Mouse (Mus musculus): ENCODE measurements around the gene Gpr55. TPM values are rescaled to one million over a fixed set of nuclear protein-coding genes. Genes with fewer than 3 reads are reported as not detected.
A peak's percentile ranks its signal among the peaks of the same experiment; 100 is the strongest.
"Not testable (repeated sequence)": the region's sequence is repeated elsewhere in the genome, so short reads cannot be mapped to it uniquely, and the experiment has no call there.

Gene Gpr55
- not detected for total RNA-seq (2021)
- long read RNA-seq, experiment 1, result 0 reads
- long read RNA-seq, experiment 2, result 0 reads

DNA sequence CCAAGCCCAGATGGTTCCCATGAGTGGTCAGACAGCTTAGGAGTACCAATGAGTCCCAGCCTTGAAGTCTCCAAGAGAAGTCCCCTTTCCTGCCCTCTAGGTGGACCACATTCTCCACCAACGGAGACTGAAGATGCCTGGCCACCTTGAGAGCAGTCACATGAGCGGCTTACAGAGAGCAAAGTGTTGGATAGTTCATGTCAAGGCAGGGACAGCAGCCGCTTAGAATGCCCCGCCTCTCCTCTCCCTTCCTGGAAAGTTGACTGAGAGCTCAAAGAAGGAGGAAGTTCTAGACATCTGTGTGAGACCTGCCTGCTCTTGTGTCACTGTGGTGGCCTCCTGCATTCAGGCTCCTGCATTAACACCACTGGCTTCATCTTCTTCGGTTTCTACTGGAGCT is at the start of gene Gpr55:
Gene Gpr55, minus strand, starts transcription at position 135 of the 400 bp plus-strand sequence.
- no peak for DNase-seq (ENCODE audit: low spot score)

GRCm38 (mm10) chr1:86007778-86008177 is 47.0 kb upstream of the Gpr55 start:
- DNase-seq (ENCODE audit: low spot score), result peak; percentile 88

DNA sequence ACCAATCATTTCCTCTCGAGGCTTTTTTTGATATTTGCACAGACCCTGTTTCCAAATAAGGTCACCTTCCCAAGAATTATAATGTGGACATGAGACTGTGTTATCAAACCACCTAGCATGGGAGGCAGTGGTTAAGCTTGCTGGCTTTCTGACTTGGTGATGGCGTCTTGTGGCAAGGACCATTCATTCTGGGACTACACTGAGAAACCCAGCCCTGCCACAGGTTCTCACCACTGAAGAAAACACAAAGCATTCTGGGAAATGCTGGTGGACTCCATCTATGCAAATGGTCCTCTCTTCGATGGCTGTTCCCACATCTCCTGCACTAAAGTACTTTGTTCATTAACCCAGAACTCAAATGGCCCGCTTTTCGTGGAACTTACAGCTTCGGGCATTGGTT is 45.2 kb upstream of the Gpr55 start:
- no peak for DNase-seq (ENCODE audit: low spot score)

GRCm38 (mm10) chr1:86005540-86005939 is 44.7 kb upstream of the Gpr55 start:
- DNase-seq (ENCODE audit: low spot score), result no peak

DNA sequence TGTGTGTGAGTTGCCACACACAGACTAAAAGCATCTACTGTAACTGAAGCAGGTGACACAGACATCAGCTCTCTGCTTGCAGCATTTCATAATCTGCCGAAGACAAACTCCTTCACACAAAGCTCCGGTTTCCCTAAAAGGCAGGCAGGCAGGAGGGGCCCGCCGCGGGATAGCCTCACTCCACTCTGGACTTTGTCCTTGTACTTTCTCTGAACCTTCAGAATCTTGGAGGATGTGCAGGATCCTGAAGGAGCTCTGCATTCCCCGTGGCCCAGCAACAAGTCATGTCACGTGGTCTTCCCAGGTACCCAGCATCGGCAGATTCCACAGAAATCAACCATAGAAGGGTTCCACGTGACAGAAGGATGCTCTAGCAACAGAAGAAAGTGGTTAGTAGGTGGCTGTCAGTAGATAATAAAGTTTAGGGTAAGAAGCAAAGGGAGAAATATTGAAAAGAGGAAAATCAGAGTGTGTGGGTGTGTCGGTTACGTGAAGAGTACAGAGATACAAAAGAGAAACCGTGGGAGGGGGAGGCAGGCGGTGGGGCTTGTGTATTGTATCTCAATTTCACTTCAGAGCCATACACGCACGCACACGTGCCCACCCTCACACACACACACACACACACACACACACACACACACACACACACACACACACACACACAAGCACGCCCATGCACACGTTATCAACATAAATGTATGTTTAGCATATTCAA is 39.2 kb upstream of the Gpr55 start:
- DNase-seq (ENCODE audit: low spot score), result no peak

- DNase-seq (ENCODE audit: low spot score), result no peak
Measured at GRCm38 (mm10) chr1:85998012-85998411, 37.2 kb upstream of the Gpr55 start.

DNA sequence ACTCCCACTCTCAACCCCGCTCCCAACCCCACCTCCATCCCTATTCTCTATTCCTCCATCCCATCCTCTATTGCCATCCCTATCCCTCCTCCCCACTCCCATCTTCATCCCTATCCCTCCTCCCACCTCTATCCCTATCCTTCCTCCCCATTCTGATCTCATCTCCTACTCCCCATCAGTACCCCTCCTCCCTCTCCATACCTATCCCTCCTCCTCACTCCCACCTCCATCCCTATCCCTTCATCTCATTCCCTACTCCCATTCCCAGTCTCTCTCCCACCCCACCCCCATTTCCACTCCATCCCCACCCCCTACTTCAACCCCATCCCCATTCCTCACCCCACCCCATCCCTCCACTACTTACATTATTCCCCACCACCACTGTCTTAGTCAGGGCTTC is 36.4 kb upstream of the Gpr55 start:
- DNase-seq (ENCODE audit: low spot score), result no peak

- DNase-seq (ENCODE audit: low spot score), result no peak
Measured at GRCm38 (mm10) chr1:85993541-85993940, 32.7 kb upstream of the Gpr55 start.

DNA sequence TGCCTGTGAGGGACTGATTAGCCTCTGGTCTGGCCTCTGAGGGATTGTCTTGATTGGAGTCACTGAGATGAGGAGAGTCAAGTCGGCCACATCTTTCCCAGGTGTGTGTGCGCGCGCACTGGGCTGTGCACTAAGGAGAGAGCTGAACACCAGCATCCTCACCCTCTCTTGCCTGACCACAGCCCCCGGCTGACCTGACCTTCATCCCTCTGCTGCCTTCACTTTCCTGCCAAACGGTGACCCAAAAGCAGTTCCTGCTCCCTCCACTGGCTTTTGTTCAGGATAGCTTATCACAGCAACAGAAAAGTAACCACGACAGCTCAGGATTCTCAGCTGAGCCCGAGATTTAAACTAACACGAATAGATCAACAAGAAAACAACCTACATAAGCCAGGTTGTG is 31.4 kb upstream of the Gpr55 start:
- DNase-seq (ENCODE audit: low spot score), result no peak

GRCm38 (mm10) chr1:85988882-85989281 is 28.1 kb upstream of the Gpr55 start:
- not testable (repeated sequence) for DNase-seq (ENCODE audit: low spot score)

GRCm38 (mm10) chr1:85988351-85988750 is 27.5 kb upstream of the Gpr55 start:
- no peak for DNase-seq (ENCODE audit: low spot score)

DNA sequence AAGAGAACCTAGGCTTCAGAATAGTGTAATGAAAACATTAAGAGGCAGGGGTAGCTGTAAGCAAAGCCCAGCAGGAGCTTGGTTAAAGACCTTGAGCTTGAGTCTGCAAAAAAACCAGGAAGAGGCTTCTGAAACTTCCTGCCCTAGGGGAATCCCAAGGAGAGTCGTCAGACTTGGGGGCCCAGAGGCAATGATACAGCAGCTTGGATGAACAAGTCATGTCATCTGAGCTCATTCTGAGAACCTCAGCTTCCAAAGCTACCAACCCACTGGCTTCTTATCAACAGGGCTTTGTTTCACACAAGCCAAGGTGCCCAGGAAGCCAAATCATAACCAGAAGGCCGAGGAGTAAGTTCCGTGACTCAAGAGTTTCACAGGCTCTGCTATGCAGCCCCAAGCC is 25.0 kb upstream of the Gpr55 start:
- DNase-seq (ENCODE audit: low spot score), result no peak

DNA sequence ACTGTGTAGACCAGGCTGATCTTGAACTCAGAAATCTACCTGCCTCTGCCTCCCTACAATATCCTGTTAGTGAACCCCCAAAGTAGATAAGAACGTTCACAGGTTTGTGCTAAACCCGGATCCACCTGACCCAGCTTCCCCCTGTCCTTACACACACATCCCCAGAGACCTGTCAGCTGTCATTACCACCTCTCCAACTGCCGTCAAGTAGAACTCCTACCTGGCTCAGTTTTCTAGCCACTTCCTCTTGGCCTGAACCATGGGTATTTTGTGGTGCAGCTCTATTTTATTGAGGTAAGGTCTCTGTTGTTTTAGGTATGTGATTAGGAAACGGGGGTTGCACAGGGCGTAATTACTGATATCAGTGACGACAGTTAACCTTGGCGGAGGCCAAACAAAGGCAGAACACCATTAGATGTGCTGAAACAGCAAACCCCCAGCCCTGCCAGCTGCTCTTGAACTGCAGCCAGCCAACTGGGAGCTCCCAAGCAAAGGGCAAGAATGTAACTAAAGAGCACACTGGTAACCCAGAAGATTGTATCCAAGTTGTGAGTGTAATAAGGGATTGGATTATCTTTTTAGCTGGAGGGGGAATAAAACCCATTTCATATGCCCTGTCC is 21.0 kb upstream of the Gpr55 start:
- DNase-seq (ENCODE audit: low spot score), result peak; percentile 24

GRCm38 (mm10) chr1:85977709-85978108 is 16.9 kb upstream of the Gpr55 start:
- DNase-seq (ENCODE audit: low spot score), result no peak

GRCm38 (mm10) chr1:85973468-85973877 is 12.7 kb upstream of the Gpr55 start:
- DNase-seq (ENCODE audit: low spot score), result no peak

DNA sequence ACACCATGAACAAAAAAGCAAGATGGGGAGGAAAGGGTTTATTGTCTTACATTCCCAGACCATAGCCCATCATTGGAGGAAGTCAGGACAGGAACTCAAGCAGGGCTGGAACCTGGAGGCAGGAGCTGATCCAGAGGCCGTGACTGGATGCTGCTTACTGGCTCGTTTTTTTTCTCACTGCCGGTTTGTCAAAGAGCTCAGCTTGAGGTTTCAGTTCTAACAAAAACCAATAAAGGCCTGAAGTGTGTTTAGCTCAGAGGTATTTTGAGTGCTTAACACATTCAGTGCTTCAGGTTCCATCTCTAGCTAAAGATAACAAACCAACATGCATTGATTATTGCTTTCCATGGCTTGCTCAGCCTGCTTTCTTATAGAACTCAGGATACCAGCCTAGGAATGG is 11.5 kb upstream of the Gpr55 start:
- no peak for DNase-seq (ENCODE audit: low spot score)

GRCm38 (mm10) chr1:85971070-85971469 is 10.3 kb upstream of the Gpr55 start:
- no peak for DNase-seq (ENCODE audit: low spot score)

DNA sequence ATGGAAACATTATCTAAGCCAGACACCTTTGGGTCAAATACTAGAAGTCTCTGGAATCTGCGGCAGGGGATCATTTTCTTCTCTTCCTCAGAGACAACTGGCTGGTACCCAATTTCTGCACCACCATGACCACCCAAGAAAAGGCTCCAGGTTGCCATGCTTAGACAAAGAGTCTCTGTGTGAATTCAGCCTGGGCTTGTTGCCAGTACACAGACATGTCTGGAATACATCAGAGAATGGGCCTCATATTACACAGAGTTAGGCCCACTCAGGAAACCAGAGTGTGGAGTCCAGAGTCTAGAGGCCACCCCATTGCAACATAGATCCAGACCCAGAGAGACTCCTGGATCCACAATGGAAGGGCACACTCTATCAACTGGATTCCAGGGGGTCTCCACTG is 8.7 kb upstream of the Gpr55 start:
- no peak for DNase-seq (ENCODE audit: low spot score)

GRCm38 (mm10) chr1:85969081-85969480 is 8.3 kb upstream of the Gpr55 start:
- DNase-seq (ENCODE audit: low spot score), result no peak

DNA sequence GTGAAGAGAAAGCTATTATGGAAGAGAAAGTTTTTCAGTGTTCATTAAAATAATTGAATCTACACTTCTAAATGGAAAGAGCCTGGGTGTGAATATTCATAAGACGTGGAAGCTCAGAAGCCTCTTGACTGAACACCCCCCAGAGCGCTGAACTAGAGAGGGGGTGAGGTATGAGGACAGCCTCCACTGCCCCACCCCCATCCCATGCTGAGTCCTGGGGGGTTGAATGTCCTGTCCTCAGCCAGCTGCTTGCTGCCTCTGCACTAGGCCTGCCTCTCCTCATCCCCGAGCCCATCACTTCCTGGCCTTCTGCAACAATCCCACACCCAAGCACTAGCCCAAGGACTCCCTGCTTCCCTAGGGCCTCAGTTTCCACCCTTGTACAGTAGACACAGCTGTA is 5.0 kb upstream of the Gpr55 start:
- DNase-seq (ENCODE audit: low spot score), result no peak

- no peak for DNase-seq (ENCODE audit: low spot score)
Measured at GRCm38 (mm10) chr1:85962081-85962480, 1.3 kb upstream of the Gpr55 start.

DNA sequence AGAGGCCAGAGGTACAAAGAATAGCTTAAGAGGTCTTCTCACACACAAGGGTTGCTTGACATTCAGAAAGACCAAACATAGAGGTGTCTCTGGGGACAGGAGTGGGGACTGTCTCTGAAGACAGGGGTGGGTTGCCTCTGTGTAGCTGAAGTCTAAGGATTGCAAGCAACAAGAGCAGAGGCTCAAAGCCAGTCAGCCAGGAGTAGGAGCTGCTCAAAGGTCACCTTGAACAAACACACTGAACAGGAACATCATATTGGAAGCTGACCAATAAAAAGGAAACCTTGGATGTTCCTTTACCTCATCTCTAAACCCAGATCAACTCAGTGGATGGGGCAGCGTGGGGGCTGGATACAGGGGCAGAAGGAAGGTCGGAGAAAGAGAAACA is 924 bp downstream of the Gpr55 start:
- DNase-seq (ENCODE audit: low spot score), result no peak

DNA sequence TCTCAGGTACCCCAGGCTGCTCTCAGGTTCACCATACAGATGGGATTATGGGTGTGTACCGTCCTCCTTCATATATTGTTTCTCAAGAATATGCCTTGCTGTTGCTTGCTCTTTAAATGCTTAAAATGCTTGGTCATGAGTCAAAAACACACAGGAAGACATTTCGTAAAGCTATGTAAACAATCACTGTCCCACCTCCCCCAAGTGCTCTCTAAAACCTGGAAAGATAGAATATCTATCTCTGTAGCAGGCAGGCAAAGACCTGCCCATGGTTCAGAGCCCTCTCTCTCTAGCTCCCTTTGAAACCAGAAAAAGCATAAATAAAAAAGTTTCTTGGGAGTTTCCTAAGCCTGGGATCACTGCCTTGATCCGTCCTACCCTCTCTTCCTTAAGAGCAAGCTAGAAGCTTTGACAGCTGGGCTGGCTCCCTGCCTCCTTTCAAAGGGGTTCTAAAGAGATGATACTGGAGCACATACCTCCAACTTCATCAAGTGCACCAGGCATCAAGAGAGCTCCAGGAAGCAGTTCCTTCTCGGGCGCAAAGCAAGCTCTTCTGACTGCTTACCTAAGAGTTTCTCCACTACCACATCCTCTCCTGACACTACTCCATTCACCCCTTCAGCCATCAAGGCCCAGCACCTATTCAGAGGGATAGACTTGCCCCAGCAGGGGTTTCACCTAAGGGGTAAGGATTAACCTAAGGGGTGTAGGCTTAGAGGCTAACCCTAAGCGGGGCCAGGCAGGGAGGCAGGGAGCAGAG is 1.5 kb downstream of the Gpr55 start:
- no peak for DNase-seq (ENCODE audit: low spot score)
